Mouse (Mus musculus) spleen, adult 18-20 months (tissue): ENCODE data around the gene Gpatch4.

ENCODE experiments used
- DNase-seq, 2 experiments: peaks; one replicate each; pipeline ENCODE4 v3.0.0; 2022; ENCODE audit warnings: mixed read lengths in 2 of 2

Gpatch4 gene

DNA sequence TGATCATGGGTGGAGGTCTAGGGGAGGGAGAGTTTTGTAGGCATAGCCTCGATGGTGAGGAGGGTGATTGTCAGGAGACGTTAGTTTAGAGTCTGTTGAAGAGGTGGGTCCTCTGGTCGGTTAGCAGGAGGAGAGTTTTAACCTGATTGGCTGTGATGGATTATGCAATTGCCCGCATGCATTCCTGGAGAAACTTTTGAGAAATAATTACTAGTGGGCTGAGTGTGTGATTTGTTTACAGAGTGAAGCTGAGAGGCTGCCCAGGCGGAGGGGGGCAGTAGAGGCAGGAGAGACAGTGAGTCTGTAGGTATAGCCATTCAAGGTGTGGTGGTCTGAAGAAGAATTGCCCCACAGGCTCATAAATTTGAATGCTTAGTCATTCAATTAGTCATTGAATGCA is 9.4 kb upstream of the Gpatch4 start:
- DNase-seq = no peak

DNA sequence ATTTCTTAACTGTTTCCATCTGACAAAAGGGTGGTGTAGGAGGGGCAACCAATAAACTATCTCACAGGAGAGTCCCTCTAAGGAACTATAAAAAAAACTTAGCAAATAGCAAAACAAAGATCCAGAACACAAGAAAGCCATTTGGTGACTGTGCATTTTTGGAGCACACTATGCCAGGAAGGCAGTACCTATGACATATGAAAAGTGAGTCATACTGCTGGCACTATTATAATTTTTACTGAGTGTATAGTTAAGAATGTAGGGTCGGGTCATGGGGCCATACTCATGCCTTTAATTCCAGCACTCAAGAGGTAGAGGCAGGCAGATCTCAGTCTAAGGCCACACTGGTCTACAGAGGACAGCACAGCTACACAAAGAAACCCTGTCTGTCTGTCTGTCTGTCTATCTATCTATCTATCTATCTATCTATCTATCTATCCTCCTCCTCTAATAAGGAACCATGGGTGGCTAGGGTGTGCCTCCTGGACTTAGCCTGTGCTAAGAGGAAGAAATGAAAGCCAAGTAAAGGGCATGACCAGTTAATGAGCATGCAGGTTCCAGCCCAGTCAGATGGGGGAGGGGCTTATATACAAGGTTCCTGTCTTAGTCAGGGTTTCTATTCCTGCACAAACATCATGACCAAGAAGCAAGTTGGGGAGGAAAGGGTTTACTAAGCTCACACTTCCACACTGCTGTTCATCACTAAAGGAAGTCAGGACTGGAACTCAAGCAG is 7.2 kb upstream of the Gpatch4 start:
- no peak for DNase-seq

DNA sequence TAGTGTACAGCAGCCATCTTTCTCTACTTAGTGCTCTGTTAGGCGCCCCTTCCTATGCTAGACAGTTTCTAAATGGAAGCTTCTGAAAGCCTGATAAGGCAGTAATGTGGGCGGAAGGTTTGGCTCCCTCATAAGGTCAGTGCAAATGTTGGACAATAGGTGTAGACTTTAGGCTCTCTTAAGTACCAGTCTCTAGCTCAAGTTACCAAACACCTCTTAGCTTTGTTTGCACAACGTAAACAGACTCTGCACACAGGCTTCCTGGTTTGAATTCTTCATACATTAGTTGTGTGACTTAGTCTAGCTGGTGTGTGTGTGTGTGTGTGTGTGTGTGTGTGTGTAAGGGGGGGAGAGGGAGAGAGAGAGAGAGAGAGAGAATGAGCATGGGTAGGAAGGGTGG is 6.6 kb downstream of the Gpatch4 start:
- DNase-seq = no peak

DNA sequence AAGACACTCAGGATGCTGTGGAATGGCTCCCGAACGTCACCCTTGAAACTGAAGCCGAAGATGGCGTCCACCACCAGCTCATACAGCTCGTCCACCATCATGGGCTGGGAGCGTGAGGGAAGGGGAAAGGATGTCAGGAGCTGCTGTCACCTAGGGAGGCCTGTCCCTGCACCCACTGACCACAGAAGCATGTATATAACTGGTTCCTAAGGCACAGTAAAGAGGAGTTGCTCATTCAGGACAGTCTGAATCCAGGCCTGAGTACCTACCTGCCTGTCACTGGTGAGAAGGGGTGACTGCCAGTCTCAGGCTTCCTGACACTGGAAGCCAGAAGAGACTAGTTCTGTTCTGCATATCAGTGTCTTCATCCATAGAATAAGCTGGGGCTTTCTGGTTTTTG is 14.1 kb downstream of the Gpatch4 start:
- DNase-seq = no peak

DNA sequence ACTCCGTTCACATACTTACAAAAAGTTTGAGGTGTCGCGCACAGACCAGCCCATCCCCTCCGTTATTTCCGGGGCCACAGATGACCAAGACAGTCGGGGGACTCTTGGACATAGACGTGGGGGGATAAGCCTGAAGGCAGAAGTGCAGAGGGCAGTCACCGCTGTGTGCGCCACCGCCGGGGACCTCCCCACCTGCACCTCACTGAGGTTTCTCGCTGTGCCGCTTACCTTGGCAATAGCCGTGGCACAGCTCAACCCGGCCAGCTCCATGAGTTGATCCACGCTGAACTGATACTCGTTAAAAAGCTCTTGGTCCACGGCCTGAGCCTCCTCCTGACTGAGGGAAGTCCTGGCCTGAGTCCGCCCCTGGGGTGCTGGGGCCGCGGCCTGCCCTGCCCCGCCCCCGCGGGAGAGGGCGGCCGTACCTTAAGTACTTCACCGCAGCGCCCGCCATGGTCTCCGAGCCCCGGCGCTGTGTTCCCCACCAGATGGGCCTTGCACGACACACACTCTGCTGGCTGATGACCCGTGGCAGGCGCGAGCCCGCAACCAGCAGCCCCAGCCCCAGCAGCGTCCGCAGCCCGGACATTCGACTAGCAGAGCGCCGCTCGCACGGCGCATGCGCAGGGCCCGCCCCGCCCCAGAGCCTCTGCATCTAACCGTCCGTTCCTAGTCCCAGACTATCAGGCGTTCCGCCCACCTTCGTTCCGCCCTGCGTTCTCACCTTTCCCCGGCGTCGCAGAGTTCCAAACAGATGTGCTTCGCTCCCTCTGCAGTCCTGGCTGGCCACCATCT is 15.2 kb downstream of the Gpatch4 start, which contains the start of gene Naxe:
Gene Naxe, minus strand, starts transcription at position 594 of the 795 bp plus-strand sequence.
- peak; percentile 78 to 79 for DNase-seq

DNA sequence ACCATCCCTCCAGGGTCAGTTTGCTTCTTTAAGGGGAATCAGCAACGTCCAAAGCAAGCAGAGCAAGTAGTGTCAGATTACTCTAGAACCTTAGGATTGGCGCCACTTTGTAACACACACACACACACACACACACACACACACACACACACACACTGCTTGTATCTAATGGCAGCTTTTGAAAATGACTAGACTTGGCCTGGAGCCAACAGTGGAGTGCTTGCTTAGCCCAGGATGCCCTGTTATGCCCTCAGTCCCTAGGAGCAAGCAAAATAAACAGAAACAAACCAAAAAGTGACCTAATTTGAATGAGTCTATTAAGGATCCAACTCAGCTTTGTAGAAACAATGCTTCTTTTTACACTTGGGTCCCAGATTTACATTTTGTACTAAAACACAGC is 25.5 kb downstream of the Gpatch4 start:
- no peak for DNase-seq

DNA sequence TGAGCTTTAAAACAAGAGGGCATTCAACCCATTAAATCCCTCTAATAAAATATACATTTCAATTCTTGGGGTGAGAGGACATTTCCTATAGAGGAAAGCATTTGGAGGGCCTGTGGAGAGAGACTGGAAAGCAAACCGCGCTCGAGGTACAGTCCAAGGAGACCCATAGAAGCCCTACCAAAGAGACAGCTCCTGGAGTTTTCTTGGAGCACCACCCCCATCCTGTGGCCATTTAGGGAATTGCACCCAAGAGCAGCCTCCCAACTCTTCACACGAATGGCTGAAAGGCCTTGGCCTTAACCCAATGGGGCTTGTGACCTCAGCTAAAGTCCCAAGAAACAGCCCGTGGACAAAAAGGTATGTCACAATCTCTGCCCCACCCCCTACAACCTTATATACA is 28.9 kb downstream of the Gpatch4 start:
- peak; percentile 61 to 87 for DNase-seq

DNA sequence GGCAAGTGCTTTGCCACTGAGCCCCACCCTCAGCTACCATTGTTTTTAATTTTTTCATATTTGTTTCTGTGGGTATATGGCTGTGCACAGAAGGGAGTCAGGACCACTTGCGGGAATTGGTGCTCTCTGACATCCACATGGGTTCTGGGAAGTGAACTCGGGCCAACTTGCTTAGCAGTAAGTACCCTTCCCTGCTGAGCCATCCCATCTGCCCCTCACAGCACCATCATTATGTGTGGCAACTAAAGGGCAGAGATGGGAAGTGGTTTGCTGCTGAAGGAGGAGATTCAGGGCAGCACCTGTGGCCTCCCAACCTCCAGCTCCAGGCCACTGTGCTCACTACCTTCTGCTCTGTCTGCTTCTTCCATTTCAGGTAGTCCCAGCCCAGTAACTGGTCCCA is 30.7 kb downstream of the Gpatch4 start:
- no peak for DNase-seq

DNA sequence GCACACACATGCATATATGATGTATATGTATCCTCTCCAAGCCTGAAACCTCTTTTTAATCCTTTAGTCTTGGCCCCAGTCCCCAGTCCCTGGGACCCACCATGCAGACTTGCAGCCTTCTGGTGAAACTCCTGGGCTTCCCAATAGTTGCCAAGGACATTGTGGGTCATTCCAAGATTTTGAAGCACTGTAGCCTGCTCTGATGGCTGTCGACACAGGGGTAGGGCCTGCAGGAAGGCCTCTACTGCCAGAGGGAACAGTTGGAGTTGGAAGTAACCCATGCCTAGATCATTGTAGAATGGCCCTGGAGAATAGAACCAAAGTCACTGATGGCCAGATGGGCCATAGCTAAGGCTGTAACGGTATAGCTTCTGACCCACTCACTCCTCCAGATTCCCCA is 31.4 kb downstream of the Gpatch4 start:
- no peak for DNase-seq

DNA sequence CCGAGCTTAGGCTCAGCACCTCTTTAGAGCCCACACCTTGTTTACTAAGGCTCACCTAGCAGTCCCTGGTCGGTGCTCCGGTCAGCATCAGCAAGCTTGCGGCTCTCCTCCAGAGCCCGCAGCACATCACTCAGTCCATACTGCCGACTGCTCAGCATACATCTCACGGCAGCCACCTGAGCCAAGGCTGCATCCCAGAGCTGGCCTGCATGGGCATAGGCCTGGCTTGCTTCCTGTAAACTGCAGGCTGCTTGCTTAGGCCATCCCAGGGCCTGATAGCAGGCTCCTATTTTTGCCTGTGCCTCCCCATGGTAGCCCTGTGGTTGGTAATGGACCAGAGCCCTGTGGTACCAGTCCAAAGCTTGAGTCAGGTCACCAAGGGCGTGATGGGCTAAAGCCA is 31.9 kb downstream of the Gpatch4 start:
- no peak for DNase-seq

DNA sequence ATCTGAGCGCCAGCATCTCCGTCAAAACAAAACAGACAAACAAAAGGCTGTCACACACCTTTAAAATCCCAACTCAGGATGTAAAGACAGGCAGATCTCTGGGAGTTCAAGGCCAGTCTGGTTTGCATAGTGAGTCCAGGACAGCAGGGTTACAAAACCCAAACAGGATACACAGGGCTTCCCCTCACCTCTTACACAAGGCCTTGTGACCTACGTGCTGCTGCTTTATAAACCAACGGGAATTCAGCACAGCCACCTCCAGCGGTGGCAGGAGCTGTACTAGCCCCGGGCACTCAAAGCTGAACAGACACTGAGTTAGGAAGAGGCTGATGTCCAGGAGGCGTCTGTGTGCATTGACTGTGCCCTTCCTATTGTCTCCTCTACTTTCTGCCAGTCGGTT is 34.5 kb downstream of the Gpatch4 start:
- DNase-seq = no peak

DNA sequence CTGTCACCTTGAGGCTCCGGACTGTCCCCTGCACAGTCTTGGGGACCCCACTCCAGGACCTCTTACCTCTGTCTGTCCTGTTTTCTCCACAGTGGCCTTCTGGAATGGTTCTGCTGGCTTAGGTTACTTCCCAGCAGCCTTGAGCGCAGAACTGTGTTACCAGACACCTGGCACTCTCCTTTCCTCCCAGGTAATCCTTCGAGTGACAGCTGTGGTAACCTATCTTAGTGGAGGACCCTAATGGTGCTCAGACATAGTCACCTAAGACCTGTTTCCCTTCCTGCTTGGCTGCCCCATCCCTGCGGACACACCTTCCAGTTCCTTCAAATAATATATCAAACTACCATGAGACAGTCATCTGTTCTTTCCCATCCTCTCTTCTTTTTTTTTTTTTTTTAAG is 35.3 kb downstream of the Gpatch4 start, which contains the start of gene Ttc24:
Gene Ttc24, minus strand, starts transcription at position 101 of the 400 bp plus-strand sequence.
- DNase-seq = no peak

DNA sequence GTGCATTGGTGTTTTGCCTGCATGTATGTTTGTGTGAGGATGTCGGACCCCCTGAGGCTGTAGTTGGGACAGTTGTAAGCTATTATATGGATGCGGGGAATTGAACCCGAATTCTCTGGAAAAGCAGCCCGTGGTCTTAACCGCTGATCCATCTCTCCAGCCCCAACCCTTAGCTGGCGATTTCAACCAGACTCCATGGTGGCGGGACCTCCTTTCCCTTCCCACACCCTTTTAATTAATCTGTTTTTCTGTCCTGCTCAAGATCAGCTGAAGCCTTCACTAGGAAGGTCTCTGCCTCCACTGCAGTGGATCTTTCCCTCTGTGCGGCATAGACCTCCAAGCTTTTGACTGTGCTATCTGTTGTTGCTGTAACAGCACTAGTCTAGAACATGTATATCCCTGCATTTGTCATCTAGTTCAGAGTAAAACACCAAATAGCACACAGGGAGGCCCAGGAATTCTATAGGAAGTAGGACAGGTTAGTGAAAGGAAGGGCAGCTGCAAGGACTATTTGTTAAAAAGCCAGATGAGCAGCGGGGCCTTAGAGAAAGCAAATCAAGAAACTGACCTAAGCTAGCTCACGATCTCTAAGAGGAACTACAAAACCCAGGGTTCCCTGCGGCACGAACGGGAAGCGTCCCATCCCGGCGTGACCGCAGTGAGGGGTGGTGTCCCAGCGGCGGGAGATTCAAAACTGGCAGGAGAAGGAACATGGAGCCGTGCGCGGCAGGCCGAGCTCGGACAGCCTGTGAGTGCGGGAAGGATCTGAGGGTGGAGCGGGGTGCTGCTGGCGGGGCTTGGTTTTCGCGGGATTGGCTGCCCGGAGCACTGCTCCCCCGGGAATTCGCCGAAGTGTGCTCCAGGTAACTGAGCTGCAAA is 38.7 kb downstream of the Gpatch4 start, which contains the start of gene Iqgap3:
Gene Iqgap3, plus strand, starts transcription at position 627 of the 879 bp plus-strand sequence.
- peak; percentile 71 to 82 for DNase-seq

DNA sequence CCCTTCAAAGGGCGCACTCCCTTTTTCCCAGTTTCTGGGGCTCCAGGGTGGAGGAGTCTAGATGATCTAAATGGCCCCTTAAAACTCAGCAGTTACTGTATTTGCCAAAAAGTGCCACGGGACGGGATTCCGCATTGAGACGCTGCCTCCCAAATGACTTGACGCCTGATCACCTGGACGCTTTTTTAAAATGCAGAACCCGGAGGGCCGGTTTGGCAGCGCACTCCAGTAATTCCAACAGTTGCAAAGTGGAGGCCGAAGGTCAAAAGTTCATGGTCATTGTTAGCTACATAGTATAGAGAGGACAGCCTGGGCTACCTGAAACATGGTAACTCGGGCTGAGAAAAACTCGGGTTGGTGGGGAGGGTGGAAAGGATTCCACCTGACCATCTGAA is 39.3 kb downstream of the Gpatch4 start:
- DNase-seq = no peak

DNA sequence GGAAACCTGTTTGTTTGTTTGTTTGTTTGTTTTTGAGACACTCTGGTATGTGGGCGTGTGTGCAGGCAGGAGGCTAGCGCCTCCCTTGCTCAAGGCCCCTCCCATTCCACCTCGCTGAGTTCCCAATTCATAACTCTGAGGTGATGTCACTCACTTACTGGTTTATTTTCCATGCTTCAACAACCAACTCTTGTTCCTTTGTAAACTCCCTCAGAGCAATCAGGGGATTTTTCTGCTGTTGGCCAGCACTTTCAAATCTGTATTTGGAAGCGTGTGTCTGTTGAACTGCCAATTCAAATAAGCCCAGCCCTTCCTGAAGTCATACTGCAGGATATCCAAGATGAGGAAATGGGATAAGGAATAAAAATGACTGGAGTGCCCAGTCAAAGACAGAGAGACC is 39.8 kb downstream of the Gpatch4 start:
- no peak for DNase-seq

DNA sequence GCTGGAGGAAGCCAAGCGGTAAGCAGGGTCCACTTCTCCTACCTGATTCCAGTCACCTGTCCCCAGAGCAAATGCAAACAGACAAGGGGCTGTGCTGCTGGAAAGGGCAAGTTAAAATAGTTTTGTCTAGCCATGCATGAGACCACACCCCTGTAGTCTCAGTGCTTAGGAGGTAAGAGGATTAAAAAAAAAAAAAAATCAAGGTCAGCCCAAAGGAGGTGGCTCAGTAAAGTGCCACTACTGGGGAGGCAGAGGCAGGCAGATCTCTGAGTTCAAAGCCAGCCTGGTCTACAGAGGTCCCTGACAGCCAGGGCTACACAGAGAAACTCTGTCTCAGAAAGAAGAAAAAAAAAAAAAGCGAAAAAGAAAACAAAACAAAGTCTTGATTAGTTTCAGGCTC is 41.1 kb downstream of the Gpatch4 start:
- DNase-seq = no peak

DNA sequence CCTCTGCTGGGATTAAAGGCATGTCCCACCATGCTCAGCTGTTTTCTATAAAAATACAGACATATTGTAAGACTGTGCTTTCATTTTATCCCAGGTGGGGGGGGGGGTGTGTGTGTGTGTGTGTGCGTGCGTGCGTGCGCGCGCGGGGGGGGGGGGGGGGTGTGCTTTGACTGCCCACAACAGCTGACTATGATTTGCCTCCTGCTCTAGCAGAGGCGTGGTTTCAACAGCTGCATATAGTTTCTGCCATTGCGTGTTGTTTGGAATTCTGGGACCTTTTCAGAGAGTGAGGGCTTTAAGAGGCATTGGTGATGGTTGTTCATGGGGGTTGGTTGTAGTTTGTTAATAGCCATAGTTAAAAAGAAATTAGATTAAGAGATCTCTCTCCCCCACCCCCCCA is 42.6 kb downstream of the Gpatch4 start:
- DNase-seq = no peak

DNA sequence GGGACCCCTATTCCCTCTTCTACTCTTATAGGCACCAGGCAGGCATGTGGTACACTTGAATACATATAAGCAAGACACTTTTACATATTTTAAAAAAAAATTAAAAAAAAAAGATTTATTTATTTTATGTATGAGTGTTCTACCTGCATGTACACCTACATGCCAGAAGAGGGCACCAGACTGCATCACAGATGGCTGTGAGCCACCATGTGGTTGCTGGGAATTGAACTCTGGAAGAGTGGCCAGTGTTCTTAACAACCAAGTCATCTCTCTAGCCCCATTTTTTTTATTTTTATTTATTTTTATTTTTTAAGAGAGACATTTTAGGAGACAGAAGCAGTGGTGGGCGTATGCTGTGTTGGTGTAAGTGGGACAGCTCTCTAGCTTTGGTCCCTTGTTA is 44.8 kb downstream of the Gpatch4 start:
- peak in 1 of 2 experiments; percentile 17 for DNase-seq

DNA sequence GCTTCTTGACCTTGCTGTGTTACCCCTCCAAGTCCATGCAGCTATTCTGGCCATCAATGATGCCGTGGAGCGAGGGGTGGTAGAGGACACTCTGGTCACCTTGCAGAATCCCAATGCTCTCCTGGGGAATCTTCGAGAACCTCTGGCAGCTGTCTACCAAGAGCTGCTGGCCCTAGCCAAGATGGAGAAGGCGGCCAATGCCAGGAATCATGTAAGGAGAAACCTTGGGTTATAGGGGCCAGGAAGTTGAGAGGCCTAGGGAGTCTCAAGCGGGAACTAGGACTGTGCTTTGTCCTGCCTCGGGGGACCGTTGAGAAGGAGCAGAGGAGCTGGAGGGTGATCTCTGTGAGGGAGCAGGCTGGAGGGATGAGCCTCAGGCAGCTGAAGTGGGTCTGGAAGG is 47.2 kb downstream of the Gpatch4 start:
- no peak for DNase-seq

DNA sequence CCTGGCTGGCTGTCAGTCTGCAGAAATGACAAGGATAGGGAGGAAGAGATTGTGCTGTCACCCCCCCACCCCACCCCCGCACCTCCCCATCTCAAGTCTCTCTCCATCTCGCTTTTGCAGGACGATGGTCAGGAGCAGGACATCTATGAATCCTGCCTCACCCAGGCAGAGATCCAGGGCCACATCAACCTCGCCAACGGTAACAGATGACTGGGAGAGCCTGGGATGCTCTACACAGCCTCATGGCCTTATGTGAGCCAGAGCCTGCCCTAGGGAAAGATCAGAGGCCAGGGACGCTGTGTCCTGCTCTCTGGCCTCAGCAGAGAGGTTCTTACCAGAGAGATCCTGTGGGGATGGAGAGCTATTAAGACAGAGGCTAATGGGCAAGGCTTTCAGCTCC is 47.7 kb downstream of the Gpatch4 start:
- DNase-seq = no peak

DNA sequence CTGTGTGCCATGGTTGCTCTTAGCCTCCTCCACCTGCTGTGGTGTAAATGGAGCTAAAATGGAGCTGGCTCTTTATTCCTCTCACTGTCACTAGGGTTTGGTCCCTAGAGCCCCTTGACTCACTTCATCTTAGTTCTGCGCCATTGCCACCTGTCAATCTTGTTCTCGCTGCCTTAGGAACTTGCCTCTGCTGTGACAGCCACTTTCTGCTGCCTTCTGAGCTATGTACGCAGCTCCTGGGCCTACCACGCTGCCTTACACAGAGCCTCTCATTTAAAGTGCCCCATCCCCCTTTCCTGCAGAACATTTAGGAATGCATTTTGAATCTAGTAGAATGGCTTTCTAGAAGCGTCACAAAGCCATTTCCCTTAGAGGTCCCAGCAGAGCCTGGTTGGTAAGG is 51.2 kb downstream of the Gpatch4 start:
- DNase-seq = no peak

DNA sequence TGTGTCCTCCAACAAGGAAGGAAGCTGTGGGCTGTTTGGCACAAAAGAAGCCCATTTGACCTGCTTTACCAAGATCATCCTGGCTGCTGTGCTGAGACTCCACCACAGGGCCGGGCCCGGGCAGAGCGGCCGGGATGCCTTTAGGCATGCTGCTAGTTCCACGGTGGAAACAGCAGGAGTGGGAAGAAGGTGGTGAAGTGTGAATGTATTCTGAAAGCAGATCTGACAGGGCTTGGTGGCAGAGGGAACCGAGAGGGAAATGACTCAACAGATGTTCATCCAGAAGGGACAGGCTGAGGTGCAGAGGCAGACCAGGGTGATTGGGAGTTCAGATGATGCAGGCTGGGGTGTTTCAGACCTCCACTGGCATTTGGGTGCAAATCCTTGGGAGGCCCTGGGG is 54.8 kb downstream of the Gpatch4 start:
- no peak for DNase-seq

DNA sequence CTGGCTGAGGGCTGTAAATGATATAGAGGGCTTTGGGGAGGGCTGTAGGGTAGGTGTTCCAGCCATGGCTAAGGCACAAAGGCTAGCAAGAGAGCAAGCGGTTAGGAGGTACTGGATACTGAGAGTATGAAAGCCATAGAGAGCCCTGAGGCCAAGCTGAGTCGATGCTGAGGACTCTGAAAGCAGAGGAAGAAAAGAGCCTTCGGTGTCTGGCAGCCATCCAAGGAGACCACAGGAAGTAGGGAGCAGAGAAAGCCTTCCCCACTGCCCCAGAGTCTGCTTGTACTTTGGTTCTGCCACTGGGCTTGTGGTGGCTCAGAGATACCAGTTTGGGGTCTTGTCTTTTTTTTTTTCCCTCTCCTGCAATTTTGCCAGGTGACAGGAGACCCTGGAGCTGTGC is 57.3 kb downstream of the Gpatch4 start:
- no peak for DNase-seq
